Mouse (Mus musculus) right cerebral cortex, postnatal 25 days (tissue): ENCODE results near the gene Inhbe.

Source experiments
- DNase-seq: peaks from one replicate; pipeline ENCODE4 v3.0.0; 2022

Gene Inhbe

GRCm38 (mm10) chr10:127343029-127343428 is 11.2 kb downstream of the Inhbe start:
- no peak for DNase-seq

DNA sequence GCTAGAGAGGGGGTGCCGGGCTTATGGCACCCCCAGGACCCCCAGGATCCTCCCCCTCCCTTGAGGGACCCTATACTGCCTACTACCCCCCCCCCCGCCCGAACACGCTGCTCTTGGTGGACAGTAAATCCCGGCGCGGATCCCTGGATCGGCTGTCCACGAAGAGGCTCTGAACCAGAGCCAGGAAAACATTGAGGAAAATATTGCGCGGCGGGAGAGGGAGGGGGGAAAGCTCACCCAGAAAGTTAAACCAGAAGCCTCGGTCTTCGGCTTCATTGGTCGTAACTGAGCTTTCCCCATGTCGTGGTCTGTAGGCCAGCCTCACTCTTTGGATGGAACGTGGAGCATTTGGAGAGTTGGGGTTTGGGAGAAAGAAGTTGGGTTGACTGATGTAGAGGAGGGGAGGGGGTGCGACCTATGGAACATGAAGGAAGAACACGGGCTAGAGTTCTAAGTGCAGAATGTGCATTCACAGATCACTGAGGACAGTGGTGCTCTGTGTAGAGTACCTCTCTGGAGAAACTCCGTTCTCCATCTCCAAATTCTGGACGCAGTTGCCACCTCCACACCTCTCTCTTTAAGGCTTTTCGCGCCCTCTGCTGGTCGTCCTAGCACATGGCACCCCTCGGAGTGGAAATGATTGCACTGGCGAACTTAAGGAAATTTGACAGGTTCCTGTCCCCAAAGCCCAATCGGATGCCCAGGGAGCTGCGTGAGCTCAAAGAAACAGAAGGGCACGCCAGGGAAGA is 12.1 kb downstream of the Inhbe start, which contains the start of gene Gli1:
Gene Gli1 (minus strand): TSS at position 84 of the 749 bp plus-strand sequence.
- DNase-seq: peak; percentile 71

DNA sequence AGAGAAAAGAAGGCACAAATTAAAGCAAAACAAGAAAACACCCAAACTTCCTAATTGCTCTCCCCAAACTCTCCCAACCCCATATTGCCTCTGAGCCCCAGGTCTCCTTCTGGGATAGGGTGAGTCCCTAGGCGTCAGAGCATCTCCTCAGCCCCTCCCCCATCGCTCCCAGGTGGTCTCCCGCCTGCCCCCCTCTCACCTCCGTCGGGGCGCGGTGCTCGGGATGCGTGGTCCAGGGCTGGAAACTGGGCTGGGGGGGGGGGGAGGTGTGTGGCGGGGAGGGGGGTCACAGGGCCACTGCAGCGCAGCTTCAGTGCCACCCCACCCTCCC is 12.9 kb downstream of the Inhbe start:
- DNase-seq: no peak

- no peak for DNase-seq
Observed at GRCm38 (mm10) chr10:127340577-127341359, 13.4 kb downstream of the Inhbe start.

- DNase-seq: no peak
Observed at GRCm38 (mm10) chr10:127339683-127340576, 14.3 kb downstream of the Inhbe start.

DNA sequence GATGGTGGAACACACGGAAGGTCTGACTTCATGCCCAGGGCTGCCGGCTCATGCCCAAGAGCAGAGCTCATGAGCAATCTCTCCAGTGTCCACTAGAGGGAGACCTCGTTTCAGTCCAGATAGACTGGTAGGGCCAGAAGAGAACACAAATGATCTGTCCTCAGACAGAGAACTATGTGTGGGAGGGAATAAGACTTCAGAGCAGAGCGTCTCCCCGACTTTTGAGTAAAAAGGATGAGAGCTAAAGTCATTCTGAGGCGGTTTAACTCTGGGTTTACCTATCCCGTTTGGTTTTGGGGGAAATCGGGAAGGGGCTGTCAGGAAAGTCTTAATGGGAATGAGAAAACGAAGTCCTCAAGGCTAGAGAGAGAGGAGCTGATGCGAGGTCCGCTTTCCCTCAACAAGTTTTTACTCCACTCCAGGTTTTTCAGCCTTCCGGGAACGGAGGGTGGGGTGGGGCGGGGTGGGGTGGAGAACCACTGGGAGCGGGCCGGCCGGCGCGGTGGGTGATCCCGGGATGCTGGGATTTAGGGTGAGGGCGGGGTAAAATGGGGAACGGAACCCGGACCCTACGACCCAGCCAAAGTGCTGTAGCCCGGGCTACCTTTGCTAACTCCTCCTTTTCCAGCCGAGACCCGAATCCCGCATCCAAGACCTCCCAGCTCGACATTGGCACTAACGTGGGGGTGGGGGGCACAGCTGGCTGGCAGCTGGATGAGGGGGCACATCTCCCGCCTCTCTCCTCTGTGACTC is 15.1 kb downstream of the Inhbe start:
- peak; percentile 82 for DNase-seq

GRCm38 (mm10) chr10:127337536-127338099 is 16.6 kb downstream of the Inhbe start:
- DNase-seq: no peak

DNA sequence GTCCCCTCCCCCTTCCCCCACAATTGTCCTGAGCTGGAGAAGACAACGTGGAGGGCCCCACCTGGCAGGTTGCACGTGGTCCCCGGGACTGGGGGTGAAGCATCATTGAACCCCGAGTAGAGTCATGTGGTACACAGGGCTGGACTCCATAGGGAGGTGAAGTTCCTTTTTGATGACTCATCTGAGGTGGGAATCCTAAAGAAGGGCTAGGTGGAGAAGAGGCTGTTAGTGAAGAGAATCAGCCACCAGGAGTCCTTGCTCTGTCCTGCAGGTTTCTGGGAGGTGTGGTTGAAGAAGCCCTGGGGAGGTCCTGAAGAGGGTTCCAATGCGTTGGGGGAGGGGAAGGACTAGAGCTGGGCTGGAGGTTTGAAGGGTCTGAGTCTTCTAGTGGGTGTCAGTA is 17.3 kb downstream of the Inhbe start:
- no peak for DNase-seq

DNA sequence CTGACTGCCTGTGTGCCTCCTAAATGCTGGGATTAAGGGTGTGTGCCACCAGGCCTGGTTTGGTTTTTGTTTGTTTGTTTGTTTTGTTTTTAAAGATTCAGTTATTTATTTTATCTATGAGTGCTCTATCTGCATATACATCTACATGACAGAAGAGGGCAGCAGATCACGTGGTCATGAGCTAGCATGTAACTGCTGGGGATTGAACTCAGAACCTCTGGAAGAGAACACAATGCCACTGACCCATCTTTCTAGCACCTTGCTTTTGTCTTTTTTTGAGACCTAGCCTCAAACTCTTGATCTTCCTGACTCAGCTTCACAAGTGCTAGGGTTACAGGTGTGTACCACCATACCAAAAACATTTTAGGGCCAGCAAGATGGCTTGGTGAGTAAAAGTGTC is 18.9 kb downstream of the Inhbe start:
- no peak for DNase-seq

DNA sequence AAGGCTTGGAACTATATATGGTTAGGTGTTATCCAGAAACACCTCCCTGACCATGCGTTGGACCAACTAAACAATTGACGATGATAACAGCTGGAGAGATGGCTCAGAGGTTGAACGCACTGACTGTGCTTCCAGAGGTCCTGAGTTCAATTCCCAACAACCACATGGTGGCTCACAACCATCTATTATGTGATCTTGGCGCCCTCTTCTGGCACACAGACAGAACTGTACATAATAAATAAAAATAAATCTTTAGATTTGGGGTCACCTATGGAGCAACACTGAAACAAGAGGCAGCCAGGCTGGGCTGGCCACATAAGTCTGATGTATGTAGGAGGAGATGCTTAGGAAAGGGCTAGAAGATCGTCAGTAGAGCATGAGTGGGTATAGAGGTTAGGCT is 21.1 kb downstream of the Inhbe start:
- DNase-seq: no peak

DNA sequence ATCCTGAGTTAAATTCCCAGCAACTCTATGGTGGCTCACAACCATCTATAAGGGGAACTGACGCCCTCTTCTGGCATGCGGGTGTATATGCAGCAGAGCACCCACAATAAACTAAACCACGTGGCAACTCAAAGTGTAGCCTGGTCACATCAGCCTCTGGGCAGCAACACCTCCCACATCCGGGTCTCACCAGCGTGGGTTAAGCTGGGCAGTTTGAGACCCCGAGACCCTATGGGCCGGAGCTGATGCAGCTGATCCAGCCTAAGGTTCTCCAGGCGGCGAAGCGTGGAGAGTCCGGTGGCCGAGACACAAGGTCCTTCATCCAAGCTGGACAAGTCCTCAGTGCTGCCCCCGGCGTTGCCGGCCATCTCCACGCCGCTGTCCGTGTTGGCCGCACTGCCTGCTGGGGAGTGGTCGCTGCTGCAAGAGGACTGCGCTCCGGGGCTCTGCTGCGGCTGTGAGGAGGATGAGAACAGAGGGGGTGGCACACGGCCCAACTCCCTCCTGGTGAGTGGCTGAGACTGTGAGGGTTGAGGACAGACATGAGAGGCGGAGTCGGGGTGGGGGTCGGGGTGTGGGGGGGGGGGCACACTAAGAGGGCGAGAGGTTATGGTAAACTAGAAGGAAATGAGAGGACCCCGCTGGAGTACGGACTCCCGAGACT is 21.9 kb downstream of the Inhbe start:
- no peak for DNase-seq

- DNase-seq: no peak
Observed at GRCm38 (mm10) chr10:127330212-127330611, 24.0 kb downstream of the Inhbe start.

DNA sequence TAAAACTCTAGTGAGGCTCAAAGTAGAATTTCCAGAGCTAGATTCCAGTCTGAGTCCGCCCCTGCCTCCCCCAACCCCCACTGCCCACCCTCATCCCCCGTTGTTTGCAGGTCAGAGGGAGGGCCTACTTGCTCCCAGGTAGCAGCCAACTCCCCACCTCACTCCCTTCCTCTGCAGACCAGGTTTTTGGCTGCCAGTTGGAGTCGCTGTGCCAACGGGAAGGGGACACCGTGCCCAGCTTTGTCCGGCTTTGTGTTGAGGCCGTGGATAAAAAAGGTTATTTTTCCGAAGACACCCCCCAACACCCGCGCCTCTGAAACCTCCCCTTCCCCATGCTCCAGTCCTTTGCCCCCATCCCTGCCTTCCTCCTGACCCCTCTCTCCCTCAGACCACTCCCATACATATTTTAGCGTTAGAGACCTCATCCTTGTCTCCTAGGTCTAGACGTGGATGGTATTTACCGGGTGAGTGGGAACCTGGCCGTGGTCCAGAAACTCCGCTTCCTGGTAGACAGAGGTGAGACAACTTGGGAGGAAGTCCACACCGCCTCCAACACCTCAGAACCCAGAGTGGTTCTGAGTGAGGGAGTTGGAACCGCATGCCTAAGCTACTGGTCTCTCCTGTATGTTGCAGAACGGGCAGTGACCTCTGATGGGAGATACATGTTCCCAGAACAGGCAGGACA is 26.6 kb downstream of the Inhbe start:
- DNase-seq: no peak

DNA sequence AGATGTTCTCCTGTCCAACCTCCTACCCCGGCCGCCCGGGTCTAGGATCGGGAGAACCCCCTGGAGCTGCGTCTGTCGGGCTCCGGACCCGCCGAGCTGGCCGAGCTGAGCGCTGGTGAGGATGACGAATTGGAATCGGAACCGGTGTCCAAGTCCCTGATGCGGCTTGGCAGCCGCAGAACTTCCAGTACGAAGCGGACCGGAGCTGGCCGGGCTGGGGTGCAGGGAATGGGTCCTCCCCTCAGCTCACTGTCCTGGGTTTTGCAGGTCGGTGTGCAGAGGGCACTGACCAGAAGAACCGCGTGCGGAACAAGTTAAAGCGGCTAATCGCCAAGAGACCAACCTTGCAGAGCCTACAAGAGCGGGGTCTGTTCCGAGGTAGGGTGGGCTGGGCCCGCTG is 27.4 kb downstream of the Inhbe start:
- no peak for DNase-seq

DNA sequence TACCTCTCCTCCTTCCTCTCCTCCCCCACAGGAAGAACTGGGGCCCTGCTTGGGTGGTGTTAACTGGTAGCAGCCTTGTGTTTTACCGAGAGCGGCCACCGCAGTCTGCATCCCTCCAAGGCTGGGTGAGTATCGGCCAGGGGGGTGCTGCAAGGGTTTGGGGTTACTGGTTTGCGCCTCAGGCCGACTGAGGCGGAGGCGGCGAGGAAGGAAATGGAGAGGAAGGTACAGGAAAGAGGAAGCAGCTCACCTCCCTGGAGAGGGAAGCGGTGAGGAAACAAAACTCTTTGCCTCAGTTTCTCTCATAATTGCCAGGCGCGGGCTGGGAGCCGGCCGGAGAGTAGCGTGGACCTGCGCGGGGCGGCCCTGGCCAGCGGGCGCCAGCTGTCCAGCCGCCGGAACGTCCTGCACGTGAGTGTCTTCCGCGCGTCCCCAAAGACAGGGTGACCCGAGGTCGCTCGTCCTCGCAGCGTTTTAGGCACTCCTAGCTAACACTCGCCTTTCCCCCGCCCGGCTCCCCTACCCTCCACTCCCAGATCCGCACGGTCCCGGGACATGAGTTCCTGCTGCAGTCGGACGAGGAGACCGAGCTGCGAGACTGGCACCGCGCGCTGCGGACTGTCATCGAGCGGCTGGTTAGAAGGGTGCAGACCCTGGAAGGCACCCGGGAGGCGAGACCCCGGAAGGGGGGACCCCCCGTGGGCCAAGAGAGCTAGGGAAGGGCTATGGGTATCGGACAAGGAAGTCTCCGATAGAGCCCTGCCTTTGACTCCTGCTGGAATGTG is 28.0 kb downstream of the Inhbe start:
- no peak for DNase-seq

DNA sequence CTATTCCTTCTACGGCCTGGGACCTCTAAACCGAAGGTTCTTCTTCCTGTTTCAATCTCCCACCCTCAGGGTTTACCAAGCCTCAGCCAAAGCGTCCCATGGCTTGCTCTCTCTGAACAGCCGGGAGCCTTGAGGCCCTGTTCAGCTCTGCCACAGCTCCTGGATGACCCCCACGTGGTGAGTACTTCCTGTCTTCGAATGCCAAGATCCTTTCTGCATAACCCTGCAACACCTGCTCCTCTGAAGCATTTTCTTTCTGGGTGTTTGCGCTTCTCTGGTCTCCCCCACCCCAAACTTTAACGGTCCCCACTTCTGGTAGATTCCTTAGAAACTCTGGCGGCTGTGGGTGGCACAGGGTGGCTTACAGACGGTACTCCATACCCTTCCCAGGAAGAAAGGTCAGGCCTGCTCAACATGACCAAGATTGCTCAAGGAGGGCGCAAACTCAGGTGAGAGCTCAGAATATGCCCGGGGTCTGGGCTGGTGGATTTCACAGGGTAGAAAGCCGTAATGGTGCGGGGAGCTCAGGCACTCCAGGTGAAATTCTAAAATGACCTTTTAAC is 28.7 kb downstream of the Inhbe start:
- DNase-seq: no peak

DNA sequence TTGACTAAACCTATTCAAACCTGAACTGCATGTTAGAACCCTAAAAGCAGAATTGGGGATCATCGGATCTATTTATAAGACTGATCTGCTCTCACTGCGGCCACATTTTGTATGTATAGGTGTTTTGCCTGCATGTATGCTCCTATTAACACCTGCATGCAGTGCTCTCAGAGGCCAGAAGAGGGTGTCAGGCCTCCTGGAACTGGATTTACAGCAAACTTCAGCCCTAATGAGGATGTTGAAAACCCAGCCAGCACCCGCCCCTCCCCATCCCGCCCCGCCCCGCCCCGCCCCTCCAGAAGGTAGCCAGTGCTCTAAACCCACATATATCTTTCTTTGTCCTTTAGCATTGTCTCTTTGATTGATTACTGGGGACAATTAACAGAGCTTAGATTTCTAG is 29.7 kb downstream of the Inhbe start:
- no peak for DNase-seq

DNA sequence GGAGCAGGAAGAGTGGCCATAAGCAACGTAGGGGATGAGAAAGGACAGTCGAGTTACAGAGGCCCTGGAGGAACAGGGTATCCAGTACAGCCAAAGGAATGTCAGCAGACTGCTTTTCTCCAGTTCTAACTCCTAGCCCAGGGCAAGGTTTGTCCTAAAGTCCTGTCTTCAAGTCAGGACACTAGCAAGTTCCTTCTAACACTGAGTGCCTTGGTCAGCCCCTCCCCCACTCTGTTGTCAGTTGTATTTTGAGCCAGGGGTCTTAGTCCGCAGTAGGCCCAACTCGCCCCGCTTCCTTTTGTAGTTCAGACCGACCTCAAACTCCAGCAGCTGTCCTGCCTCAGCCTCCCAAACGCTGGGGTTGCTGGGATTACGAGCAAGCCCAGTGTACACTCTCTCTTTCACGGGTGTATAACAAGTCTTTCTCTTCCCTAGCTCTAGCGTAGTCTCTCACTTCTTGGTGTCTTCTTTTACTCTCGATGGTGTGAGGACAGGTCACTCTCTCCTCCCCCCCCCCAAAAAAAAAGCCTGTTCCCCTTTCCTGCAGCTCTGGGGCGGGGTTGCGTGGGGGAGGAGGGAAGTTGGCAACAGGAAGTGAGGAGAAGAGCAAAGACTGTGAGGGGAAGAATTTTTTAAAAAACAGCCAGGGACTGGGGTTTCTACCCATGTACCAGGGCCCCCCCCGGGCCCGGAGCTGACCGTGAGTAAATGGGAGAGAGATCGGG is 30.9 kb downstream of the Inhbe start:
- DNase-seq: no peak

DNA sequence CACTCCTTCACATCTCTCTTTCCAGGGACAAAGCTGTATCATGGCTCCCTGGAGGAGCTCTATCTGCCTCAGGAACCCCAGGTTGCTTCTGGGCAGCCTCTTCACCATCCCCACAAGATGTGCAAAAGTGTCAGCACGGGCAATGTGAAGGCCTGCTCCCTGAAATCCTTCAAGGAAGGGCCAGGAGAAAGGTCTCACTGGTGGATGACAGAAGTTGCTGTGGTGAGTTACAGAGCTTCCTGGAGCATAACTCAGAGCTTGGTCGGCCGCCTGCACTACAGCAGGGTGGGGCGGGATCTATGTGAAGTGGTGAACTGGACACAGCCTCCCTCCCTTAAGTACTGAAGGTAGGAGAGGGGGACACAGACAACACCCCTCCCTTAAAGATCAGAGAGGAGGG is 31.5 kb downstream of the Inhbe start:
- no peak for DNase-seq
